Mouse (Mus musculus) neural tube, embryonic 12.5 days (tissue): ENCODE results near the gene Xlr3c. TPM values are rescaled to one million over a fixed set of nuclear protein-coding genes. Genes with fewer than 3 reads are reported as not detected.

Experiments
- polyA plus RNA-seq: library from polyadenylated mRNA; unstranded; fragments of >200 nt; fragmentation: Nextera tagmentation; extraction: Ambion mirVana; gene quantifications from 2 replicates; pipeline ENCODE4 v1.2.1, GENCODE M21; 2016

Gene Xlr3c
- polyA plus RNA-seq, 1 experiment from 2014 or later: 0.60 TPM

Other genes starting within 250 kb of the Xlr3c start
- not detected in 2 replicates for gene Pnma5, start 228.3 kb downstream of the Xlr3c start, polyA plus RNA-seq
- gene Pnma3, start 200.6 kb downstream of the Xlr3c start, polyA plus RNA-seq: 0.99 and 1.1 TPM in 2 replicates
- 0.71 and 0.91 TPM in 2 replicates for gene Xlr4a, start 182.9 kb downstream of the Xlr3c start, polyA plus RNA-seq
- 3.7 and 4.1 TPM in 2 replicates for gene Xlr3a, start 168.3 kb downstream of the Xlr3c start, polyA plus RNA-seq
- gene Gm14685, start 148.3 kb downstream of the Xlr3c start, polyA plus RNA-seq: 0.23 and 0.26 TPM in 2 replicates
- not detected in 2 replicates for gene Xlr5b, start 116.6 kb downstream of the Xlr3c start, polyA plus RNA-seq
- not detected in 2 replicates for gene DXBay18, start 115.9 kb downstream of the Xlr3c start, polyA plus RNA-seq
- gene Spin2d, start 88.4 kb downstream of the Xlr3c start, polyA plus RNA-seq: not detected in 2 replicates
- 18.7 and 21.4 TPM in 2 replicates for gene Xlr3b, start 73.2 kb downstream of the Xlr3c start, polyA plus RNA-seq
- gene Xlr4b, start 51.1 kb downstream of the Xlr3c start, polyA plus RNA-seq: 0.37 and 0.57 TPM in 2 replicates
- gene F8a, start 37.1 kb downstream of the Xlr3c start, polyA plus RNA-seq: 23.9 and 26.1 TPM in 2 replicates
- gene Xlr4c, start 22.3 kb downstream of the Xlr3c start, polyA plus RNA-seq: 0.57 TPM in 1 of 2 replicates, not detected in the other
- gene Xlr5a, start 27.6 kb upstream of the Xlr3c start, polyA plus RNA-seq: not detected in 2 replicates
- gene Xlr5c, start 27.6 kb upstream of the Xlr3c start, polyA plus RNA-seq: not detected in 2 replicates
- gene Gm45015, start 71.5 kb upstream of the Xlr3c start, polyA plus RNA-seq: not detected in 2 replicates
- gene Zfp275, start 77.2 kb upstream of the Xlr3c start, polyA plus RNA-seq: 15.6 and 15.7 TPM in 2 replicates
- not detected in 2 replicates for gene Gm18336, start 133.3 kb upstream of the Xlr3c start, polyA plus RNA-seq
- 0.17 and 0.35 TPM in 2 replicates for gene Zfp92, start 145.7 kb upstream of the Xlr3c start, polyA plus RNA-seq
- not detected in 2 replicates for gene Trex2, start 170.0 kb upstream of the Xlr3c start, polyA plus RNA-seq
- 62.8 and 63.3 TPM in 2 replicates for gene Haus7, start 193.7 kb upstream of the Xlr3c start, polyA plus RNA-seq
- 21.2 and 28.6 TPM in 2 replicates for gene Bgn, start 218.2 kb upstream of the Xlr3c start, polyA plus RNA-seq
- gene Atp2b3, start 237.7 kb upstream of the Xlr3c start, polyA plus RNA-seq: 1.4 and 2.2 TPM in 2 replicates